Mouse (Mus musculus): ENCODE measurements around the gene Zbtb9.

GRCm38 (mm10) chr17:27025326-27025902 lies 52.4 kb downstream of the Zbtb9 start:
- TF ChIP-seq CTCF (IDR thresholded peaks at IDR 0.05; ENCODE audit: low read depth, low read length) (no peak), POLR2A (IDR thresholded peaks at IDR 0.05; ENCODE audit: borderline replicate concordance, low read depth, low read length) (no peak)
